Mouse (Mus musculus) forebrain, embryonic 16.5 days (tissue): ENCODE results near the gene Catsperz. TPM values are rescaled to one million over a fixed set of nuclear protein-coding genes. Genes with fewer than 3 reads are reported as not detected.
"Not testable (repeated sequence)": the region's sequence is repeated elsewhere in the genome, so short reads cannot be mapped to it uniquely, and the experiment has no call there.

Source experiments
- ATAC-seq: fragments of 200-750 bp; cut with Nextera tagmentation; 2 replicates; pipeline ENCODE4 v1.8.0; 2017; ENCODE audit warnings: mild to moderate bottlenecking, moderate library complexity
- H3K27ac ChIP-seq: fragments of 300-500 bp; sonication (generic); 2 replicates; pipeline ENCODE4 v1.5.1; 2014; ENCODE audit warnings: low read length, control low read depth
- H3K27me3 ChIP-seq: fragments of 300-500 bp; sonication (generic); replicated peaks from 2 replicates; pipeline ENCODE4 v1.6.1; 2014; ENCODE audit warnings: low read length; ENCODE audit not compliant: control insufficient read depth, insufficient read depth
- H3K36me3 ChIP-seq: fragments of 300-500 bp; sonication (generic); 2 replicates; pipeline ENCODE4 v1.6.1; 2014; ENCODE audit not compliant: control insufficient read depth, insufficient read depth
- H3K4me1 ChIP-seq: fragments of 300-500 bp; sonication (generic); replicated peaks from 2 replicates; pipeline ENCODE4 v1.6.1; 2014; ENCODE audit warnings: low read length; ENCODE audit not compliant: control insufficient read depth, insufficient read depth
- H3K4me2 ChIP-seq: fragments of 300-500 bp; sonication (generic); 2 replicates; pipeline ENCODE4 v1.6.1; 2014; ENCODE audit warnings: mild to moderate bottlenecking, low read length, control low read depth
- H3K4me3 ChIP-seq: fragments of 300-500 bp; sonication (generic); replicated peaks from 2 replicates; pipeline ENCODE4 v1.5.1; 2014; ENCODE audit warnings: mild to moderate bottlenecking, low read length, control low read depth
- H3K9ac ChIP-seq: fragments of 300-500 bp; sonication (generic); replicated peaks from 2 replicates; pipeline ENCODE4 v1.6.1; 2014; ENCODE audit warnings: low read depth, low read length, control low read depth
- H3K9me3 ChIP-seq: fragments of 300-500 bp; sonication (generic); 2 replicates; pipeline ENCODE4 v1.6.1; 2016; ENCODE audit warnings: low read length; ENCODE audit not compliant: control insufficient read depth
- WGBS: fragments of 180-500 bp; shearing (Covaris S2); extraction: QIAGEN DNeasy Blood & Tissue Kit; methylation state at CpG from one replicate; pipeline ENCODE4 v1.1.7; 2014; 5-methylcytosine and 5-hydroxymethylcytosine counted together
- polyA plus RNA-seq: library from polyadenylated mRNA; unstranded; fragments of >200 nt; fragmentation: Nextera tagmentation; extraction: Ambion mirVana; gene quantifications from 2 replicates; pipeline ENCODE4 v1.2.1, GENCODE M21; 2015

The Catsperz gene
- polyA plus RNA-seq, 1 experiment from 2014 or later: 0.37 TPM

- H3K9me3 ChIP-seq: no peaks in the 10 kb centered on the region
- H3K4me3 ChIP-seq: no peak overlapping the region
- no peaks in the 10 kb centered on the region for H3K36me3 ChIP-seq
- no peaks in the 10 kb centered on the region for H3K27me3 ChIP-seq
- no peak overlapping the region for H3K27ac ChIP-seq
- ATAC-seq: no peak
- H3K4me2 ChIP-seq: no peak overlapping the region
- 80% methylated on average over 2 of the region's 2 CpGs for WGBS
- peaks cover 18% of the 10 kb centered on the region for H3K4me1 ChIP-seq
- no peak overlapping the region for H3K9ac ChIP-seq
These were observed 20.3 kb downstream of the Catsperz start for GRCm38 (mm10) chr19:6904846-6905245.

- Histone ChIP-seq H3K9me3 (no peaks in the 10 kb centered on the region), H3K4me3 (no peak overlapping the region), H3K36me3 (no peaks in the 10 kb centered on the region), H3K4me1 (peaks cover 6% of the 10 kb centered on the region), H3K9ac (no peak overlapping the region), H3K4me2 (no peak overlapping the region), H3K27ac (no peak overlapping the region), H3K27me3 (no peaks in the 10 kb centered on the region)
- ATAC-seq: no peak
- WGBS: 91% methylated on average over 1 of the region's 1 CpGs
These were observed 22.1 kb downstream of the Catsperz start for GRCm38 (mm10) chr19:6903031-6903430.

- H3K27ac ChIP-seq: no peak overlapping the region
- H3K27me3 ChIP-seq: no peaks in the 10 kb centered on the region
- no peak overlapping the region for H3K4me3 ChIP-seq
- H3K36me3 ChIP-seq: no peaks in the 10 kb centered on the region
- WGBS: 83% methylated on average over 4 of the region's 4 CpGs
- no peak for ATAC-seq
- H3K4me2 ChIP-seq: no peak overlapping the region
- no peaks in the 10 kb centered on the region for H3K4me1 ChIP-seq
- no peak overlapping the region for H3K9ac ChIP-seq
- H3K9me3 ChIP-seq: no peaks in the 10 kb centered on the region
These were observed 25.5 kb downstream of the Catsperz start for GRCm38 (mm10) chr19:6899641-6900040.

GRCm38 (mm10) chr19:6895608-6896305 is 29.4 kb downstream of the Catsperz start:
- not testable (repeated sequence) for H3K4me2 ChIP-seq, H3K4me3 ChIP-seq, ATAC-seq, H3K9me3 ChIP-seq, H3K27me3 ChIP-seq, H3K4me1 ChIP-seq, H3K36me3 ChIP-seq, H3K27ac ChIP-seq, H3K9ac ChIP-seq
- 89% methylated on average over 18 of the region's 18 CpGs for WGBS

GRCm38 (mm10) chr19:6893731-6894451 is 31.3 kb downstream of the Catsperz start:
- H3K4me3 ChIP-seq: no peak overlapping the region
- no peak overlapping the region for H3K9ac ChIP-seq
- H3K4me2 ChIP-seq: no peak overlapping the region
- 0 out of 2 replicates have a peak, but pooled peaks cover 2% of the 10 kb centered on the region for H3K27me3 ChIP-seq
- H3K36me3 ChIP-seq: no peaks in the 10 kb centered on the region
- no peak overlapping the region for H3K27ac ChIP-seq
- H3K4me1 ChIP-seq: no peaks in the 10 kb centered on the region
- WGBS: 91% methylated on average over 14 of the region's 14 CpGs
- no peaks in the 10 kb centered on the region for H3K9me3 ChIP-seq
- ATAC-seq: no peak

- Histone ChIP-seq H3K9ac (no peak overlapping the region), H3K4me3 (no peak overlapping the region), H3K27ac (no peak overlapping the region), H3K27me3 (0 out of 2 replicates have a peak, but pooled peaks cover 2% of the 10 kb centered on the region), H3K4me1 (no peaks in the 10 kb centered on the region), H3K4me2 (no peak overlapping the region), H3K9me3 (no peaks in the 10 kb centered on the region), H3K36me3 (no peaks in the 10 kb centered on the region)
- 79% methylated on average over 4 of the region's 4 CpGs for WGBS
- ATAC-seq: no peak
These were observed 32.7 kb downstream of the Catsperz start for GRCm38 (mm10) chr19:6892512-6892911.

GRCm38 (mm10) chr19:6877965-6878364 is 47.2 kb downstream of the Catsperz start:
- H3K9ac ChIP-seq: no peak overlapping the region
- no peak overlapping the region for H3K27ac ChIP-seq
- H3K4me3 ChIP-seq: no peak overlapping the region
- H3K9me3 ChIP-seq: peaks cover 14% of the 10 kb centered on the region
- H3K36me3 ChIP-seq: no peaks in the 10 kb centered on the region
- no peaks in the 10 kb centered on the region for H3K4me1 ChIP-seq
- H3K4me2 ChIP-seq: no peak overlapping the region
- no peaks in the 10 kb centered on the region for H3K27me3 ChIP-seq
- WGBS: 90% methylated on average over 4 of the region's 4 CpGs
- no peak for ATAC-seq

GRCm38 (mm10) chr19:6876799-6877198 is 48.4 kb downstream of the Catsperz start:
- no peak overlapping the region for H3K27ac ChIP-seq
- no peaks in the 10 kb centered on the region for H3K4me1 ChIP-seq
- H3K9me3 ChIP-seq: peaks cover 14% of the 10 kb centered on the region
- no peak overlapping the region for H3K4me3 ChIP-seq
- ATAC-seq: no peak
- H3K9ac ChIP-seq: no peak overlapping the region
- no peak overlapping the region for H3K4me2 ChIP-seq
- H3K36me3 ChIP-seq: no peaks in the 10 kb centered on the region
- H3K27me3 ChIP-seq: no peaks in the 10 kb centered on the region

GRCm38 (mm10) chr19:6875834-6876233 is 49.3 kb downstream of the Catsperz start:
- H3K36me3 ChIP-seq: no peaks in the 10 kb centered on the region
- H3K27me3 ChIP-seq: no peaks in the 10 kb centered on the region
- no peak overlapping the region for H3K27ac ChIP-seq
- H3K4me1 ChIP-seq: no peaks in the 10 kb centered on the region
- H3K9ac ChIP-seq: no peak overlapping the region
- 90% methylated on average over 6 of the region's 6 CpGs for WGBS
- H3K4me3 ChIP-seq: no peak overlapping the region
- H3K4me2 ChIP-seq: no peak overlapping the region
- H3K9me3 ChIP-seq: peaks cover 12% of the 10 kb centered on the region
- no peak for ATAC-seq
